Mouse (Mus musculus) liver, adult 2 months (tissue): ENCODE data around the gene Slc35b1. TPM values are rescaled to one million over a fixed set of nuclear protein-coding genes. Genes with fewer than 3 reads are reported as not detected.

Source experiments
- DNase-seq: peaks from one replicate; pipeline ENCODE4 v3.0.0-alpha.2; 2011; ENCODE audit warnings: low read depth, low spot score; ENCODE audit errors: extremely low read depth
- H3K27ac ChIP-seq: fragments of 200-500 bp; replicated peaks from 2 replicates; pipeline ENCODE4 v1.5.1; 2012; ENCODE audit warnings: low read depth, mild to moderate bottlenecking, control low read depth, inconsistent platforms, low read length; ENCODE audit not compliant: insufficient read depth
- H3K27me3 ChIP-seq: fragments of 200-500 bp; 2 replicates; pipeline ENCODE4 v1.6.1; 2012; ENCODE audit warnings: mild to moderate bottlenecking, moderate library complexity, low read length, inconsistent platforms; ENCODE audit not compliant: control insufficient read depth, insufficient read depth
- H3K36me3 ChIP-seq: fragments of 200-500 bp; 2 replicates; pipeline ENCODE4 v1.6.1; 2012; ENCODE audit warnings: low read length, inconsistent platforms; ENCODE audit not compliant: control insufficient read depth, insufficient read depth
- H3K4me1 ChIP-seq: fragments of 200-500 bp; 2 replicates; pipeline ENCODE4 v1.6.1; 2011; ENCODE audit warnings: low read length; ENCODE audit not compliant: control insufficient read depth, insufficient read depth
- H3K4me3 ChIP-seq: fragments of 200-500 bp; 2 replicates; pipeline ENCODE4 v1.5.1; 2011; ENCODE audit warnings: low read depth, mild to moderate bottlenecking, control low read depth, low read length, moderate library complexity; ENCODE audit not compliant: insufficient read depth
- H3K79me2 ChIP-seq: fragments of 200-500 bp; 2 replicates; pipeline ENCODE4 v1.6.1; 2012; ENCODE audit warnings: inconsistent platforms, mild to moderate bottlenecking, low read length, moderate library complexity; ENCODE audit not compliant: control insufficient read depth, insufficient read depth
- H3K9ac ChIP-seq: fragments of 200-500 bp; 2 replicates; pipeline ENCODE4 v1.6.1; 2012; ENCODE audit warnings: low read depth, mild to moderate bottlenecking, control low read depth, inconsistent platforms, low read length
- CTCF ChIP-seq: fragments of 200-500 bp; IDR thresholded peaks from 2 replicates; pipeline ENCODE4 v1.5.1; 2011; ENCODE audit warnings: low read depth, low read length, control low read depth
- POLR2A ChIP-seq: fragments of 200-500 bp; IDR thresholded peaks from 2 replicates; pipeline ENCODE4 v1.6.1; 2011; ENCODE audit warnings: low read length, control low read depth; ENCODE audit not compliant: insufficient read depth; ENCODE audit errors: extremely low read depth
- WGBS: fragments of 180-500 bp; shearing (Covaris S2); methylation state at CpG from one replicate; pipeline ENCODE4 v1.1.7; 2018; 5-methylcytosine and 5-hydroxymethylcytosine counted together
- polyA plus RNA-seq: library from polyadenylated mRNA; depleted of rRNA; stranded (reverse); fragments of >200 nt; gene quantifications from 2 replicates; pipeline ENCODE4 v1.2.3, GENCODE M21; 2012
- total RNA-seq: library from RNA; depleted of rRNA; stranded (reverse); fragments of >200 nt; gene quantifications from 2 replicates; pipeline ENCODE4 v1.2.3, GENCODE M21; 2014

Gene Slc35b1
- total and polyA plus RNA-seq, 2 experiments, result 58.6 to 92.0 TPM

GRCm38 (mm10) chr11:95412615-95413014 is 28.1 kb downstream of the Slc35b1 start:
- Histone ChIP-seq H3K27ac (peak overlapping the region; percentile 45), H3K79me2 (peaks cover 7% of the 10 kb centered on the region; the same call in 1 of the 2 replicates), H3K4me3 (no peak overlapping the region), H3K36me3 (no peaks in the 10 kb centered on the region), H3K4me1 (peaks cover 14% of the 10 kb centered on the region; the same call in 1 of the 2 replicates), H3K27me3 (no peaks in the 10 kb centered on the region), H3K9ac (no peak overlapping the region)
- TF ChIP-seq CTCF (no peak), POLR2A (no peak)
- peak; percentile 97 for DNase-seq
- 24% methylated on average over 3 of the region's 3 CpGs for WGBS

- DNase-seq, result peak; percentile 89
- Histone ChIP-seq H3K4me3 (peak within 1 kb of the TSS; percentile 88), H3K79me2 (peaks cover 7% of the 10 kb centered on the region; the same call in 1 of the 2 replicates), H3K9ac (peak within 1 kb of the TSS; percentile 88), H3K4me1 (peaks cover 14% of the 10 kb centered on the region; the same call in 1 of the 2 replicates), H3K27me3 (no peaks in the 10 kb centered on the region), H3K36me3 (no peaks in the 10 kb centered on the region), H3K27ac (peak within 1 kb of the TSS; percentile 92)
- WGBS, result under 1% methylated on average over 35 of the region's 58 CpGs
- TF ChIP-seq POLR2A, result peak; percentile 47; the same call in 1 of the 2 replicates
- no peak for TF ChIP-seq CTCF
Observed at GRCm38 (mm10) chr11:95413641-95414535, 29.4 kb downstream of the Slc35b1 start, which contains the start of gene Spop. TSS of gene Spop (plus strand) at chr11:95414080.

GRCm38 (mm10) chr11:95414536-95415161 is 30.2 kb downstream of the Slc35b1 start:
- under 1% methylated on average over 28 of the region's 28 CpGs for WGBS
- peak; percentile 39 for TF ChIP-seq CTCF
- 0 out of 2 replicates have a peak, but pooled peaks have one; percentile 33 for TF ChIP-seq POLR2A
- peak; percentile 86 for DNase-seq

GRCm38 (mm10) chr11:95415931-95416330 is 31.4 kb downstream of the Slc35b1 start:
- H3K4me3 ChIP-seq, result no peak overlapping the region
- no peak for TF ChIP-seq CTCF
- TF ChIP-seq POLR2A, result no peak
- H3K4me1 ChIP-seq, result peaks cover 14% of the 10 kb centered on the region; the same call in 1 of the 2 replicates
- no peaks in the 10 kb centered on the region for H3K27me3 ChIP-seq
- H3K79me2 ChIP-seq, result peaks cover 13% of the 10 kb centered on the region; the same call in 1 of the 2 replicates
- H3K9ac ChIP-seq, result peak overlapping the region; percentile 24; the same call in 1 of the 2 replicates
- no peak for DNase-seq
- no peak overlapping the region for H3K27ac ChIP-seq
- H3K36me3 ChIP-seq, result peaks cover 4% of the 10 kb centered on the region; the same call in 1 of the 2 replicates

More at GRCm38 (mm10) chr11:95414536-95415161, 30.2 kb downstream of the Slc35b1 start:
- Histone ChIP-seq H3K27ac (peak overlapping the region; percentile 92), H3K79me2 (peaks cover 9% of the 10 kb centered on the region; the same call in 1 of the 2 replicates), H3K36me3 (peaks cover 4% of the 10 kb centered on the region; the same call in 1 of the 2 replicates), H3K4me1 (peaks cover 14% of the 10 kb centered on the region; the same call in 1 of the 2 replicates), H3K4me3 (peak overlapping the region; percentile 88), H3K9ac (peak overlapping the region; percentile 88), H3K27me3 (no peaks in the 10 kb centered on the region)

GRCm38 (mm10) chr11:95417341-95417740 is 32.8 kb downstream of the Slc35b1 start:
- Histone ChIP-seq H3K4me1 (peaks cover 14% of the 10 kb centered on the region), H3K4me3 (no peak overlapping the region), H3K9ac (no peak overlapping the region), H3K27me3 (no peaks in the 10 kb centered on the region), H3K79me2 (peaks cover 22% of the 10 kb centered on the region; the same call in 1 of the 2 replicates), H3K36me3 (peaks cover 4% of the 10 kb centered on the region; the same call in 1 of the 2 replicates), H3K27ac (no peak overlapping the region)
- TF ChIP-seq POLR2A (no peak), CTCF (no peak)
- DNase-seq, result no peak
- WGBS, result 51% methylated on average over 5 of the region's 5 CpGs
